Mouse (Mus musculus): ENCODE results near the gene Mroh7.

DNA sequence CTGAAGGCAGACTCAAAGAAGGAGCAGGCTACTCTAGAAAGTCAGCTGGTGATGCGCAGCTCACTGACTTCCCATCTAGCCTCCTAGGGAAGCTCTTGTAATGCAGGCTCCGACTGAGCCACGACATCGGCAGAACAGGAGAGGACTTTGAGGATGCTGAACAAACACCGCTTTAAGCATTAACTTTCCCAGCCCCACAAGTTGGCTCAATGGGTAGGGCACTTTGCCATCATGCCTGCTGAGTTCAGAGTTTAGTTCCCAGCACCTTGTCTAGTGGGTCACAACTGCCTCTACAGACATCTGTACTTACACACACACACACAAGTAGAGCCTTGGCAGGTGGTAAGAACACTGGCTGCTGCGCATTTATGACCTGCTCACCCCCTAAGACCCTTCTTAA is 21.0 kb upstream of the Mroh7 start:
- TF ChIP-seq CTCF (IDR thresholded peaks at IDR 0.05; ENCODE audit: borderline replicate concordance, insufficient read depth, low read length) (no peak), POLR2A (IDR thresholded peaks at IDR 0.05; ENCODE audit: low read depth, low read length) (no peak)

Measured in embryonic fibroblast, embryonic 13.5 days (primary cell).